Mouse (Mus musculus) stomach, embryonic 16.5 days (tissue): ENCODE measurements at regions not wholly inside any gene's neighbourhood (a gene's known extent, or its start where the extent isn't known, plus 50 kb on each side); places are given as distances from the start of the nearest gene placed in this dataset.

Experiments
- ATAC-seq: fragments of 200-750 bp; cut with Nextera tagmentation; 2 replicates; pipeline ENCODE4 v1.8.0; 2017; ENCODE audit warnings: moderate number of reproducible peaks, moderate TSS enrichment; ENCODE audit not compliant: insufficient read depth, low FRiP score
- H3K27ac ChIP-seq: fragments of 300-500 bp; sonication (generic); 2 replicates; pipeline ENCODE4 v1.5.1; 2014; ENCODE audit warnings: low read length
- H3K27me3 ChIP-seq: fragments of 300-500 bp; sonication (generic); 2 replicates; pipeline ENCODE4 v1.6.1; 2014; ENCODE audit warnings: low read length, control low read depth, mixed read lengths; ENCODE audit not compliant: control insufficient read depth, insufficient read depth
- H3K36me3 ChIP-seq: fragments of 300-500 bp; sonication (generic); 2 replicates; pipeline ENCODE4 v1.6.1; 2014; ENCODE audit warnings: low read length; ENCODE audit not compliant: control insufficient read depth, insufficient read depth
- H3K4me1 ChIP-seq: fragments of 300-500 bp; sonication (generic); 2 replicates; pipeline ENCODE4 v1.6.1; 2014; ENCODE audit warnings: low read length, control low read depth, mixed read lengths; ENCODE audit not compliant: control insufficient read depth, insufficient read depth
- H3K4me2 ChIP-seq: fragments of 300-500 bp; sonication (generic); 2 replicates; pipeline ENCODE4 v1.6.1; 2014; ENCODE audit warnings: low read depth, low read length, mixed read lengths
- H3K4me3 ChIP-seq: fragments of 300-500 bp; sonication (generic); replicated peaks from 2 replicates; pipeline ENCODE4 v1.5.1; 2014; ENCODE audit warnings: mild to moderate bottlenecking, low read length
- H3K9ac ChIP-seq: fragments of 300-500 bp; sonication (generic); 2 replicates; pipeline ENCODE4 v1.6.1; 2014; ENCODE audit warnings: low read length
- H3K9me3 ChIP-seq: fragments of 300-500 bp; sonication (generic); replicated peaks from 2 replicates; pipeline ENCODE4 v1.6.1; 2016; ENCODE audit warnings: low read length, control low read depth; ENCODE audit not compliant: control insufficient read depth
- WGBS: fragments of 180-500 bp; shearing (Covaris S2); extraction: QIAGEN DNeasy Blood & Tissue Kit; methylation state at CpG from one replicate; pipeline ENCODE4 v1.1.7; 2014; 5-methylcytosine and 5-hydroxymethylcytosine counted together

- H3K4me3 ChIP-seq, result no peak overlapping the region; the same call in 1 of the 2 replicates
- H3K36me3 ChIP-seq, result no peaks in the 10 kb centered on the region
- WGBS, result 20% methylated on average over 19 of the region's 19 CpGs
- ATAC-seq, result no peak
- no peak overlapping the region for H3K27ac ChIP-seq
- H3K27me3 ChIP-seq, result no peaks in the 10 kb centered on the region
- peaks cover 8% of the 10 kb centered on the region; the same call in 1 of the 2 replicates for H3K4me1 ChIP-seq
- peak overlapping the region; percentile 31 for H3K9ac ChIP-seq
- H3K4me2 ChIP-seq, result peak overlapping the region; percentile 43
- no peaks in the 10 kb centered on the region for H3K9me3 ChIP-seq
These were observed 159.9 kb upstream of the Myt1l start for GRCm38 (mm10) chr12:29368107-29368819.

GRCm38 (mm10) chr12:29368820-29369175 lies 159.4 kb upstream of the Myt1l start:
- no peaks in the 10 kb centered on the region for H3K9me3 ChIP-seq
- no peaks in the 10 kb centered on the region for H3K36me3 ChIP-seq
- no peaks in the 10 kb centered on the region for H3K27me3 ChIP-seq
- no peak overlapping the region for H3K9ac ChIP-seq
- ATAC-seq, result no peak
- peak overlapping the region; percentile 43 for H3K4me2 ChIP-seq
- no peak overlapping the region for H3K27ac ChIP-seq
- H3K4me1 ChIP-seq, result peaks cover 8% of the 10 kb centered on the region; the same call in 1 of the 2 replicates
- WGBS, result 38% methylated on average over 5 of the region's 5 CpGs
- no peak overlapping the region for H3K4me3 ChIP-seq

GRCm38 (mm10) chr12:29391756-29392155 lies 136.4 kb upstream of the Myt1l start:
- H3K9me3 ChIP-seq, result no peaks in the 10 kb centered on the region
- no peak overlapping the region for H3K4me3 ChIP-seq
- H3K27me3 ChIP-seq, result no peaks in the 10 kb centered on the region
- WGBS, result 83% methylated on average over 5 of the region's 5 CpGs
- no peak overlapping the region for H3K27ac ChIP-seq
- H3K4me2 ChIP-seq, result no peak overlapping the region
- H3K9ac ChIP-seq, result no peak overlapping the region
- no peaks in the 10 kb centered on the region for H3K36me3 ChIP-seq
- no peak for ATAC-seq
- H3K4me1 ChIP-seq, result no peaks in the 10 kb centered on the region

- H3K9ac ChIP-seq, result no peak overlapping the region
- H3K36me3 ChIP-seq, result no peaks in the 10 kb centered on the region
- 78% methylated on average over 1 of the region's 1 CpGs for WGBS
These were observed 133.9 kb upstream of the Myt1l start for GRCm38 (mm10) chr12:29394271-29394670.

GRCm38 (mm10) chr12:29394881-29395280 lies 133.3 kb upstream of the Myt1l start:
- ATAC-seq, result no peak
- Histone ChIP-seq H3K4me1 (no peaks in the 10 kb centered on the region), H3K36me3 (no peaks in the 10 kb centered on the region), H3K27ac (no peak overlapping the region), H3K4me2 (no peak overlapping the region), H3K4me3 (no peak overlapping the region), H3K9ac (no peak overlapping the region), H3K9me3 (no peaks in the 10 kb centered on the region), H3K27me3 (no peaks in the 10 kb centered on the region)
- WGBS, result 68% methylated on average over 6 of the region's 6 CpGs

More at GRCm38 (mm10) chr12:29394271-29394670, 133.9 kb upstream of the Myt1l start:
- no peak overlapping the region for H3K4me3 ChIP-seq
- no peak overlapping the region for H3K4me2 ChIP-seq
- no peaks in the 10 kb centered on the region for H3K27me3 ChIP-seq
- H3K27ac ChIP-seq, result no peak overlapping the region
- H3K4me1 ChIP-seq, result no peaks in the 10 kb centered on the region
- H3K9me3 ChIP-seq, result no peaks in the 10 kb centered on the region
- ATAC-seq, result no peak

GRCm38 (mm10) chr12:29395401-29395982 lies 132.7 kb upstream of the Myt1l start:
- no peak for ATAC-seq
- Histone ChIP-seq H3K9me3 (no peaks in the 10 kb centered on the region), H3K4me2 (no peak overlapping the region), H3K36me3 (no peaks in the 10 kb centered on the region), H3K4me3 (no peak overlapping the region), H3K27ac (no peak overlapping the region), H3K4me1 (no peaks in the 10 kb centered on the region), H3K9ac (no peak overlapping the region), H3K27me3 (no peaks in the 10 kb centered on the region)
- 82% methylated on average over 14 of the region's 14 CpGs for WGBS

- 12% methylated on average over 1 of the region's 1 CpGs for WGBS
- Histone ChIP-seq H3K4me1 (no peaks in the 10 kb centered on the region), H3K4me3 (no peak overlapping the region), H3K36me3 (no peaks in the 10 kb centered on the region), H3K9me3 (no peaks in the 10 kb centered on the region), H3K9ac (no peak overlapping the region), H3K27ac (no peak overlapping the region), H3K4me2 (no peak overlapping the region), H3K27me3 (no peaks in the 10 kb centered on the region)
- ATAC-seq, result no peak
These were observed 123.8 kb upstream of the Myt1l start for GRCm38 (mm10) chr12:29404434-29404833.

- no peak for ATAC-seq
- H3K9ac ChIP-seq, result no peak overlapping the region
- H3K36me3 ChIP-seq, result no peaks in the 10 kb centered on the region
- WGBS, result 77% methylated on average over 8 of the region's 8 CpGs
- H3K27me3 ChIP-seq, result no peaks in the 10 kb centered on the region
- no peak overlapping the region for H3K4me2 ChIP-seq
- no peak overlapping the region for H3K4me3 ChIP-seq
- no peaks in the 10 kb centered on the region for H3K4me1 ChIP-seq
- no peaks in the 10 kb centered on the region for H3K9me3 ChIP-seq
- no peak overlapping the region for H3K27ac ChIP-seq
These were observed 118.7 kb upstream of the Myt1l start for GRCm38 (mm10) chr12:29409336-29410055.

- WGBS, result 80% methylated on average over 3 of the region's 3 CpGs
- no peaks in the 10 kb centered on the region for H3K9me3 ChIP-seq
- no peaks in the 10 kb centered on the region for H3K4me1 ChIP-seq
- no peak for ATAC-seq
- no peak overlapping the region for H3K4me3 ChIP-seq
- no peaks in the 10 kb centered on the region for H3K27me3 ChIP-seq
- H3K27ac ChIP-seq, result no peak overlapping the region
- no peak overlapping the region for H3K4me2 ChIP-seq
- H3K36me3 ChIP-seq, result no peaks in the 10 kb centered on the region
- H3K9ac ChIP-seq, result no peak overlapping the region
These were observed 94.2 kb upstream of the Myt1l start for GRCm38 (mm10) chr12:29433936-29434335.
